Mouse (Mus musculus) cerebral cortex, adult 2 months (tissue): ENCODE data around the gene Cks1b.

Source experiments
- WGBS: fragments of 180-500 bp; shearing (Covaris S2); methylation state at CpG from one replicate; pipeline ENCODE4 v1.1.7; 2018; 5-methylcytosine and 5-hydroxymethylcytosine counted together

The Cks1b gene

GRCm38 (mm10) chr3:89382950-89383349, 35.2 kb downstream of the Cks1b start:
- 84% methylated on average over 5 of the region's 5 CpGs for WGBS

- 91% methylated on average over 9 of the region's 9 CpGs for WGBS
Measured at GRCm38 (mm10) chr3:89382033-89382882, 35.9 kb downstream of the Cks1b start.

DNA sequence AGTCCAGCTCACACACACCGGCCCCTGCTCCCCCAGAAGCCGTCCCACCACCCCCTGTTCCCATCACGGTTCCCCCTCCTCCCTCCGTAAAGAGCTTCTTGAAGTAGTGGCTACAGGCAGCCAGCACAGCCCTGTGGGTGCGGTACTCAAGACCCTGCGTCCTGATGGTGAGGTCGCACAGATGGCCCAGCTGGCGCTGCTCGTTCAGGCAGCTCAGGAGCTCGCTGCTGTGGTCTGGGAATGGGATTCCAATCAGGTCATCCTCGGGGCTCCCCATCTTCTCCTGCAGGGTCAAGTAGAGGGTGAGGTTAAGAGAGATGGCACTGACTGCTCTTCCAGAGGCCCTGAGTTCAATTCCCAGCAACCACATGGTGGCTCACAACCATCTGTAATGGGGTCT, 37.0 kb downstream of the Cks1b start:
- 91% methylated on average over 11 of the region's 11 CpGs for WGBS

- WGBS, result 95% methylated on average over 18 of the region's 18 CpGs
Measured at GRCm38 (mm10) chr3:89380711-89381110, 37.5 kb downstream of the Cks1b start.

GRCm38 (mm10) chr3:89380291-89380690, 37.9 kb downstream of the Cks1b start:
- 97% methylated on average over 14 of the region's 14 CpGs for WGBS

GRCm38 (mm10) chr3:89379388-89380131, 38.6 kb downstream of the Cks1b start:
- 88% methylated on average over 31 of the region's 31 CpGs for WGBS

- WGBS, result 3% methylated on average over 29 of the region's 29 CpGs
Measured at GRCm38 (mm10) chr3:89378394-89379067, 39.7 kb downstream of the Cks1b start.

DNA sequence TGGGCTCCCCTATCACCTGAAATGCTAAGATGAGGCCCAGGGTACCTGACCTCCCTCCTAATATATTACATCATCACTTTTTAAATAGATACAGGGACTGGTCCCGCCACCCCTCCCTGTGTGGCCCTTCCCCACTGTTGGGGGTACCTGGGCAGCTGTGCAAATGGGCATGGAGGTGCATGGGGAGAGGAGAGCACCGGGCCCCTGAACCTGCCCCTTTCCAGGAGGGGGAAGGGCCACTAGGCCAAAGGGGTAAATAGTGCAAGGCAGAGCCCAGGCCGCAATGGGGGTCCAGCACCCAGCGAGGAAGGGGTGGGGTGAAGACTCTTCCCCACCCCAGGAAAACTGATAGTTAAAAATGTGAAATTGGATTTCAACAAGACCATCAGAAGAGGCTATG, 40.4 kb downstream of the Cks1b start:
- WGBS, result 72% methylated on average over 4 of the region's 4 CpGs

GRCm38 (mm10) chr3:89373581-89374231, 44.5 kb downstream of the Cks1b start:
- 64% methylated on average over 5 of the region's 5 CpGs for WGBS

- WGBS, result 79% methylated on average over 11 of the region's 11 CpGs
Measured at GRCm38 (mm10) chr3:89367338-89367737, 50.8 kb downstream of the Cks1b start.

- 87% methylated on average over 20 of the region's 20 CpGs for WGBS
Measured at GRCm38 (mm10) chr3:89365486-89366414, 52.4 kb downstream of the Cks1b start.
